Mouse (Mus musculus): Measurements from ENCODE around the gene Fbrsl1. TPM values are rescaled to one million over a fixed set of nuclear protein-coding genes. Genes with fewer than 3 reads are reported as not detected.

Fbrsl1 gene
- total RNA-seq, 2 experiments from 2014 or later = 78.1 to 79.8 TPM

DNA sequence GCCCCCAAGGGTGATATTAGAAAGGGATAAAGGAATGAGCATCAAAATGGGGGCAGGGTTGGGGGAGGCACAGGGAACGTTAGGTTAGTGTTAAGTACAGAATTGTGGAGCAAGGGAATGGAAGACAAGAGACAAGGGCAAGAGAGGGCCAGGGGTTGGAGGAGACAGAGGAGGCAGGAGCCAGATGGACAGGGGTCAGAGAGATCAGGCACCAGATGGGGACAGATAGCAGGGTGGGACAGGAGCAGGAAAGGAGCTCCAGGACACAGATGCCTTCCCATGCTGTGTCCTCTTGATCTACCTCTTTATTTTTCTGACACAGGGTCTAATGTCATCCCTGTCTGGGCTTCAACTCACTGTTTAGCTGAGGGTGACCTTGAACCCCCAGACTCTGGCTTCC lies 24.5 kb upstream of the Fbrsl1 start:
- no peak overlapping the region for H3K27ac ChIP-seq
- no peak overlapping the region for H3K4me3 ChIP-seq
- DNase-seq (ENCODE audit: extremely low spot score in 1 of 2, low spot score in 2 of 2) = no peak
- intact Hi-C loops (cut with DNase I) = no loop called here
- no peak for TF ChIP-seq CTCF (IDR thresholded peaks at IDR 0.05)

DNA sequence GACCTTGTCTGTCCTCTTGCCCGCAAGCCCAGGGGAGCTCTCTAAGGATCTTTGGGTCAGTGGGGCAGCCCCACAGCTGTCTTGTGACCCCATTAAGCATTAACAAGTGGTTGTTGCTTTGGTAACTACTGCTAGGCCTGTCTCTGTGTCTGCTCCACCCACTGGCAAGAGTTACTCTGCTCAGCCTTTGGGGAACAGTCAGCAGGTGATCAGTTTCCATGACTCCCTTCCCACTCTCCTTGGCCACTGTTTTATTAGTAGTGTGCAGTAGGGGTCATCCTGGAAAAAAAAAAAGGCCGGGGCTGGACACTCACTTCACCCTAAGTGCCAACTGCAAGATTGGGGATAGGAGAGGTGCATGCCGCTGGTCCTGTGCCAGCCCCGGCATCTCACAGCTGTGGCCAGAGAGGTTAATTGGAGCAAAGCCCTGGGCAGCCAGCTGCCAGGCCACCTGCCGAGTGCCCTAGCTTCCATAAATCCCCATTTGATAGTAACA lies 23.7 kb upstream of the Fbrsl1 start:
- no peak overlapping the region for H3K27ac ChIP-seq

DNA sequence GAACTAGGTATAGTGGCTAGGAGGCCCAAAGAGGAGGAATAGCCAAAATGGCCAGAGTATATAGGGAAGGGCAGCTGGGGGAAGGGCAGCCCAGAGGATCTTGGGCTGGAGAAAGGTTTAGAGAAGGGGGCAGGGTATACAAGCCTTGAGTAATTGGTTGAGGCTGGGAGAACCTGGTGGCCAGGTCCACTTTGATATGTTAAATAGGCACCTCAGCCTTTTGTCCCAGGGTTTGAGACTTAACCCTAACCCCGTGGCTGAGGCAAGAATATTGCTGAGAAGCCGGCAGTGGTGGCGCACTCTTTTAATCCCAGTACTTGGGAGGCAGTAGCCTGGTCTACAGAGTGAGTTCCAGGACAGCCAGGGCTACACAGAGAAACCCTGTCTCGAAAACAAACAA lies 23.0 kb upstream of the Fbrsl1 start:
- DNase-seq (ENCODE audit: extremely low spot score in 1 of 2, low spot score in 2 of 2) = no peak
- no peak for TF ChIP-seq CTCF (IDR thresholded peaks at IDR 0.05)
- Histone ChIP-seq H3K4me3 (no peak overlapping the region), H3K27ac (no peak overlapping the region)
- intact Hi-C loops (cut with DNase I) = no loop called here

More for the DNA sequence above, 23.7 kb upstream of the Fbrsl1 start:
- no peak for DNase-seq (ENCODE audit: extremely low spot score in 1 of 2, low spot score in 2 of 2)
- H3K4me3 ChIP-seq = no peak overlapping the region
- intact Hi-C loops (cut with DNase I) = no loop called here
- no peak for TF ChIP-seq CTCF (IDR thresholded peaks at IDR 0.05)

DNA sequence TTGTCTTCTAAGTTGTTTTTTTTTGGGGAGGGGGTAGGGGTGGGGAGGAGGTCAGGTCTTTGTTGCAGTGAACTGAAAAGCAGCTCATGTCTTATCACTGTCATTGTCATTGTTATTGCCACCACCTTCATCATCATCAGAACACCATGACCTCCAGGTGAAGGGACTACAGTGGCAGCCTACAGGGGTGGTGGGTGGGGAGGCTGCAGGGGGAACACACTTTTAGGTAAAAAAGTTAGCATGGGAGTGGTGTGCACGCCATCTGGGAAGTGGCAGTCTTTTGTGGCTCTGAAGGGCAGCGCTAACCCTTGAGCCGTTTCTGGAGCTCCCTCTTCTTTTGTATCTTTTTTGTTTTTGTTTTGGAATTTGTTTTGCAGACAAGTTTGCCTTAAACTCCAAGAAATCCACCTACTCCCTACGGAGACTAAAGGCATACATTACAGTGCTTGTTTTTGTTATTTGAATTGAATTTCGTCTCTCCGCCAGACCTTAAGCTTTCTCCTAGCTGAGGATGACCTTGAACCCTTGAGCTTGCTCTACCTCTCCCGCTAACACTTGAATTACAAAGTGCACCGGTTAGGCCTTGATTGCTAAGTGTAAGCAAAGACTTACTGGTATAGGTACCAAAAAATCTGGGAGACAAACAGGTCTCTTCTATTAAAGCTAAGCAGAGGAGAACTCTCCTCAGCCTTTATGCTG lies 21.1 kb upstream of the Fbrsl1 start:
- intact Hi-C loops (cut with DNase I) = no loop called here
- Histone ChIP-seq H3K4me3 (no peak overlapping the region), H3K27ac (no peak overlapping the region)
- no peak for DNase-seq (ENCODE audit: extremely low spot score in 1 of 2, low spot score in 2 of 2)
- no peak for TF ChIP-seq CTCF (IDR thresholded peaks at IDR 0.05)

DNA sequence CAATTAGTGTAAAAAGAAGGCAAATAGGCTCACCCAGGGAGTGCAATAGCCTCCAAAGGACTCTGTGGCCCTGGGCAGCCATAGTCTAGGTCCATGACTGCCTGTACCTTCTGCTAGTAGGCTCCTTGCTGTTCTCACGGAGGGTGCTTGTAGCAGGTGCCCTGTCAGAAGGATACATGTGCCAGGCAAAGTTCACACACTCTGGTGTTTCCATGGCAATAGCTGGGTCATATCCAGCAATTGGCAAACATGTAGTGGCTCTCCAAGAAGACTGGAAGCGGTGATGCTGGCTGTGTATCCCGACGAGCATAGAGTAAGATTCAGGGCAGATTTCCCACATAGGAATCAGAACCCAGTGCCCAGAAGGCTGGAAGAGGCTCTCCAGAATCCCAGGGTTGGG lies 20.0 kb upstream of the Fbrsl1 start:
- TF ChIP-seq CTCF (IDR thresholded peaks at IDR 0.05) = no peak
- no peak for DNase-seq (ENCODE audit: extremely low spot score in 1 of 2, low spot score in 2 of 2)
- Histone ChIP-seq H3K4me3 (no peak overlapping the region), H3K27ac (no peak overlapping the region)
- intact Hi-C loops (cut with DNase I) = no loop called here

DNA sequence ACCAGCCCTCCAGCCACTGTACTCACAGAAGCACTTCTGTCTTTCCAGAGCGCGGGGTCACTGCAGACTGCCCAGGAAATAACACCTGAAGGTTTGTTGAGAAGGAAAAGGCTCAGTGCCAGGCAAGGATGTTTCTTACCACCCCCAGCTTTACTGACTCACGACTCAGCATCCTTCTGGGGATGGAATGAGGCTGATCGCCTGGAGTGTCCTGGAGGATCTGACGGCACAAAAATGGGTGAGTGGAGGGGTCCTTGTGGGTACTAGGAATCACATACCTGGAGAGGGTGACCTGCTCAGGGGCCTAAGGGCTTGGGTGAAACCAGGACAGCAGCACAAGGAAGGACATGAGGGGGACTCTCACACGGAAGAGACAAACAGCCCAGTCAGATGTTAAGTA lies 19.4 kb upstream of the Fbrsl1 start:
- Histone ChIP-seq H3K27ac (no peak overlapping the region), H3K4me3 (no peak overlapping the region)
- intact Hi-C loops (cut with DNase I) = no loop called here
- no peak for TF ChIP-seq CTCF (IDR thresholded peaks at IDR 0.05)
- no peak for DNase-seq (ENCODE audit: extremely low spot score in 1 of 2, low spot score in 2 of 2)

DNA sequence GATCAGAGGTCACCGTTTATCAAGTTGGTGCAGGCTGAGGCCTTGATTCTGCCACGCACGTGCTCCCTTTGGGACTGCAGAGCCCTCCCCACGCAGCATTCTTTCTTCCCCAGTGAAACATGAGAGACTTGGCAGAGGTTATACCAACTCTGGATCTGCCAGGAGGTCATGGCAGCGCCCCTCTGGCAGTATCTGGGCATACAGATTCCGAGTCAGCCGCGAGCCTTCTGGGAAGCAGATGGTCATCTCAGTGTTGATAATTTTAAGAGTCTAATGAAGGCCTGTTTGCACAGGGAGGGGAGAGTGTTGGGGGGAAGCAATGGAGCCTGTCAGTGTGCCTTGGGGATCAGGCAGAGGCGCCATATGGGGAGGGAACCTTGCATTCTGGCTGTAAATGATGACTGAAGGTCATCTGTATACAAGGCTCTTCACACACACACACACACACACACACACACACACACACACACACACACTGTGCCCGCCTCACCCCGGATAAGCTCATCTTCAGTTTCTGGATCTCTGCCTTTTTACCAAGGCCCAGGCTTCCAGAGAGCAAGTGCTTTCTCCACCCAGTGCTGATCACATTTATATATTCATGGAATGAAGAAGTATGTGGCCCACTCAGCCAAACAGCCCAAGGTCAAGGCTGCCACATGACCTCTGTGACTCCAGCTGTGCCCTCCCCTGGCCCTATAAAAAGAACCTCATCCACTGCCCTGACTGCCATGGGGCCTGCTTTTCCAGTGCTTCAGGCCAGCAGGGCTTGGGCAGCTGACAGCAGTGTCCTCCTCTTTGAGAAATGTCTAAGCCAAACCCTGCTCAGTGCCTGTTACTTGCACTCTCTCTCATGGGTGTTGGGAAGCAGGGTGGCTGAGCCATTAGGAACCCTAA lies 18.5 kb upstream of the Fbrsl1 start:
- DNase-seq (ENCODE audit: extremely low spot score in 1 of 2, low spot score in 2 of 2) = no peak
- no peak for TF ChIP-seq CTCF (IDR thresholded peaks at IDR 0.05)
- Histone ChIP-seq H3K27ac (no peak overlapping the region), H3K4me3 (no peak overlapping the region)
- intact Hi-C loops (cut with DNase I) = no loop called here

DNA sequence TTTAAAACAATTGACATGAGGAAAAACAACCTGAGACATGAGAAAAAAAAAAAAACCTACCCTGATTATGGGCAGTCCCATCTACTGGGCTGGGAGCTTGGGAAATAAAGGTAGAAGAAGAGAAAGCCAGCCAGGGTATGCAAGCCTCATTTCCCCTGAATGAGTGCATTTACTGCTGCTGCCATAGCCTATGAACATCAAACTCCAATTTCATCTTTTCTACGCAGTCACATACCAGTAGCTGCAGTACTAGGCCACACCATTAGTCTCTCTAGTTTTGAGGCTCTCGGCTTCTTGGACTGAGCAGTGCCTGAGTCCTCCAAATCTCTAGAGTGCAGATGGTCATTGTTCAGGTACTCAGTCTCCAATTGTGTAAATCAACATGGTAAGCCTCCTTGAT lies 14.3 kb upstream of the Fbrsl1 start:
- H3K27ac ChIP-seq = no peak overlapping the region
- no peak for DNase-seq (ENCODE audit: extremely low spot score in 1 of 2, low spot score in 2 of 2)
- no peak overlapping the region for H3K4me3 ChIP-seq
- TF ChIP-seq CTCF (IDR thresholded peaks at IDR 0.05) = no peak
- intact Hi-C loops (cut with DNase I) = no loop called here

DNA sequence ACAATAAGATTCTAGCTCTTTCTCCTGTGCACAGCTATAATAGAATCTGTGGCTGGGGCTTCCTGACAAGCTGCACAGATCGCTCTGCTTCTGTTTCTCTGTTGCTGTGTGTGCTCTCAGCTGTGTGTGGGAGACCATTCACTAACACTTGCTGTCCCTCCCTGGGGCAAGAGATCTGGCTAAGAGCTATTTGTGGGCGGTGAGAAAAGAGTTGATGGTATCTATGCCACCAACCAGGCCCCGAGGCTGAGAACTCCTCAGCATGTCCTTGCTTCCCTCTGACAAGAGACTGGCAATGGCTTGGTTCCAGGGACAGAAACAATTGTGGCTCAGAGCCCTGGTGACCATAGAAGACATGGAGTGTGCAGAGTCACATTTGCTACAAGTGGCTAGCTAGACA lies 10.6 kb upstream of the Fbrsl1 start:
- intact Hi-C loops (cut with DNase I) = no loop called here
- H3K4me3 ChIP-seq = no peak overlapping the region
- peak overlapping the region; percentile 50; the same call in 1 of the 2 replicates for H3K27ac ChIP-seq
- peak; percentile 33 to 41 for DNase-seq (ENCODE audit: extremely low spot score in 1 of 2, low spot score in 2 of 2)
- no peak for TF ChIP-seq CTCF (IDR thresholded peaks at IDR 0.05)

DNA sequence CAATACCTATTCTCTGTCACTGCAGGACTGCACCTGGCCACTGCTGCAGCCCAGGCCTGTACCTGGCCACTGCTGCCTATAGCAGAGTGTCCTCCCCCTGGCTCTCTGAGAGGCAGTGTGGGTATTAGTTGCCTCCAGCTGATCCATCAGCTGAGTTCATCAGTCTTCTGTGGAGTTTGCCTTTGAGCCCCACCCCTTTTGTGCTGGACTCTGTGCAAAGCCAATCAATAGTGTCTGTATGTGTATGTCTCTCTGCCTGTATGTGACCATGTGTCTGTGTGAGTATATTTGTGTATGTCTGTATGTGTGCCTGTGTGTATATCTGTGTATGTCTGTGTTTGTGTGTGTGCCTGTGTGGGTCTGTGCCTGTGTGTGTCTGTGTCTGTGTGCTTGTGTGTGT lies 7.0 kb upstream of the Fbrsl1 start:
- intact Hi-C loops (cut with DNase I) = no loop called here
- no peak for TF ChIP-seq CTCF (IDR thresholded peaks at IDR 0.05)

DNA sequence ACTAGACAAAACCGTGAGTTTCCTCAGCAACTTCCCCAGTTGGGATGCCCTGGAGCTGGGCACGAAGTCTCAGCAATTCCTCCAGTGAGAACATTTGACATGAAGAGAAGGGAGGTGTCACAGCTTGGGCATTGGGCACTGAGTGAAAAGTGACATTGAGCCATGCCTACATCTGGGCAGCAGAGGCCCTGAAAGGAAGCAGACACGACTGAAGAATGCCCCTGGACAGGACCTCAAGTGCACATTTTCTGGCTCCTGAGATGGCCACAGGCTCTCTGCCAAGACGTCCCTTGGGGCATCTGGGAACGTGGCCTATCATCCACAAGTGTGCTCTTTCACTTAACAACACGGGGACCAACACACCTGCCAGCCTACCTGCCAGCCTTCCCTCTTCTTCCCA lies 991 bp upstream of the Fbrsl1 start:
- H3K4me3 ChIP-seq = peak overlapping the region; percentile 88

More for the DNA sequence above, 7.0 kb upstream of the Fbrsl1 start:
- Histone ChIP-seq H3K4me3 (no peak overlapping the region), H3K27ac (no peak overlapping the region)
- no peak for DNase-seq (ENCODE audit: extremely low spot score in 1 of 2, low spot score in 2 of 2)

DNA sequence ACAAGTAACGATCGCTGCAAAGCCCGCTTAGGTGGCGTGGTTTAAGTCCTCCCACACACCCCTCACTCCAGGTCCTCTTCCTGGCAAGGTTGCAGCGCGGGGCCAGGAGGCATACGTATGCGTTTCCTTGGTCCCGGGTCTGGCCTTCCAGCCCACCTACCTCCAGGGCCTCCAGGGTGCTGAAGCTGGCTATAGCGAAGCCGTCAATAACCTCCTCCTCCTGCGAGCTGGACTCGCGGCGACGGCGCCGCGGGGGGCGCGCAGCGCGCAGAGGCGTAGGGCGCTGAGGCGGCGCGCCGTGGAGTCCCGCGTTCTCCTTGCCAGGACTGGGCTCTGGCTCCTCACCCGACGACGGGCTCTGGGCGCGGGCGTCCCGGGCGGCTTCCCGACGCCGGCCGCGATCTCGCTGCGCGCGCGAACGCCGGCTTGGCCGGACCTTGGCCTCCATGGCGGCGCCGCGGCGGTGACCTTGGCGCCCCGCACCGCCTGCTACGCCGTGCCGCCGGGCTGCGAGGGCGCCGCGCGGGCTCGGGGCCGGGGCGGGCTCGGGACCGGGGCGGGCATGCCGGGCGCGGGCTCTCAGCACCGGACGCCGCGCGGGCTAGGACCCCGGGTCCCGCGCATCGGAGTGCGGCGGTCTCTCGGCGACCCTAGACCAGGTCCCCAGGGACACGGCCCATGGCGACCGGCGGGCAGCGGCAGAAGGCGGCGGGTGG lies 425 bp downstream of the Fbrsl1 start:
- no peak for TF ChIP-seq CTCF (IDR thresholded peaks at IDR 0.05)
- peak overlapping the region; percentile 83 for H3K27ac ChIP-seq
- intact Hi-C loops (cut with DNase I) = no loop called here
- DNase-seq (ENCODE audit: extremely low spot score in 1 of 2, low spot score in 2 of 2) = no peak
- H3K4me3 ChIP-seq = peak overlapping the region; percentile 88

More for the DNA sequence above, 991 bp upstream of the Fbrsl1 start:
- intact Hi-C loops (cut with DNase I) = no loop called here
- TF ChIP-seq CTCF (IDR thresholded peaks at IDR 0.05) = no peak
- DNase-seq (ENCODE audit: extremely low spot score in 1 of 2, low spot score in 2 of 2) = no peak
- H3K27ac ChIP-seq = peak overlapping the region; percentile 83; the same call in 1 of the 2 replicates
